Mouse (Mus musculus): ENCODE measurements around the gene 1700025G04Rik. TPM values are rescaled to one million over a fixed set of nuclear protein-coding genes. Genes with fewer than 3 reads are reported as not detected.

The 1700025G04Rik gene
- polyA plus RNA-seq, 1 experiment from 2014 or later: 27.7 TPM

- peaks cover under 1% of the 10 kb centered on the region; the same call in 1 of the 2 replicates for H3K4me1 ChIP-seq (replicated peaks)
- H3K9me3 ChIP-seq: peaks cover 4% of the 10 kb centered on the region
- H3K4me3 ChIP-seq: no peak overlapping the region
- no peak for DNase-seq (ENCODE audit: low spot score)
- H3K36me3 ChIP-seq: peaks cover 8% of the 10 kb centered on the region
- no peaks in the 10 kb centered on the region for H3K27me3 ChIP-seq (ENCODE audit: insufficient read depth, poor library complexity, severe bottlenecking)
- H3K27ac ChIP-seq: no peak overlapping the region
- WGBS: 92% methylated on average over 6 of the region's 6 CpGs
These were observed 69.1 kb downstream of the 1700025G04Rik start for GRCm38 (mm10) chr1:152020812-152021211.

- H3K4me3 ChIP-seq: no peak overlapping the region
- H3K4me1 ChIP-seq (replicated peaks): peaks cover 5% of the 10 kb centered on the region
- WGBS: 91% methylated on average over 5 of the region's 5 CpGs
- no peak for DNase-seq (ENCODE audit: low spot score)
- no peak overlapping the region for H3K27ac ChIP-seq
- H3K27me3 ChIP-seq (ENCODE audit: insufficient read depth, poor library complexity, severe bottlenecking): no peaks in the 10 kb centered on the region
- peaks cover 4% of the 10 kb centered on the region for H3K9me3 ChIP-seq
- H3K36me3 ChIP-seq: peaks cover 8% of the 10 kb centered on the region
These were observed 69.9 kb downstream of the 1700025G04Rik start for GRCm38 (mm10) chr1:152020070-152020469.

GRCm38 (mm10) chr1:152019196-152019595, 70.7 kb downstream of the 1700025G04Rik start:
- Histone ChIP-seq H3K4me1 (replicated peaks) (peaks cover 5% of the 10 kb centered on the region), H3K9me3 (peaks cover 4% of the 10 kb centered on the region), H3K36me3 (peaks cover 8% of the 10 kb centered on the region), H3K4me3 (no peak overlapping the region), H3K27me3 (ENCODE audit: insufficient read depth, poor library complexity, severe bottlenecking) (no peaks in the 10 kb centered on the region), H3K27ac (no peak overlapping the region)
- 74% methylated on average over 5 of the region's 5 CpGs for WGBS
- DNase-seq (ENCODE audit: low spot score): no peak

GRCm38 (mm10) chr1:152018322-152018721, 71.6 kb downstream of the 1700025G04Rik start:
- Histone ChIP-seq H3K27me3 (ENCODE audit: insufficient read depth, poor library complexity, severe bottlenecking) (no peaks in the 10 kb centered on the region), H3K4me3 (no peak overlapping the region), H3K4me1 (replicated peaks) (peaks cover 5% of the 10 kb centered on the region), H3K9me3 (peaks cover 4% of the 10 kb centered on the region), H3K36me3 (peaks cover 8% of the 10 kb centered on the region), H3K27ac (no peak overlapping the region)
- DNase-seq (ENCODE audit: low spot score): no peak
- WGBS: 90% methylated on average over 3 of the region's 3 CpGs

GRCm38 (mm10) chr1:152016663-152017062, 73.3 kb downstream of the 1700025G04Rik start:
- no peak overlapping the region for H3K27ac ChIP-seq
- no peak overlapping the region for H3K4me3 ChIP-seq
- no peaks in the 10 kb centered on the region for H3K27me3 ChIP-seq (ENCODE audit: insufficient read depth, poor library complexity, severe bottlenecking)
- DNase-seq (ENCODE audit: low spot score): no peak
- H3K4me1 ChIP-seq (replicated peaks): peaks cover 5% of the 10 kb centered on the region
- H3K9me3 ChIP-seq: no peaks in the 10 kb centered on the region
- H3K36me3 ChIP-seq: 0 out of 2 replicates have a peak, but pooled peaks cover 3% of the 10 kb centered on the region
- 95% methylated on average over 3 of the region's 3 CpGs for WGBS

- 86% methylated on average over 7 of the region's 7 CpGs for WGBS
- H3K36me3 ChIP-seq: no peaks in the 10 kb centered on the region
- DNase-seq (ENCODE audit: low spot score): no peak
- H3K4me1 ChIP-seq (replicated peaks): peaks cover 5% of the 10 kb centered on the region
- H3K9me3 ChIP-seq: no peaks in the 10 kb centered on the region
- no peak overlapping the region for H3K4me3 ChIP-seq
- no peaks in the 10 kb centered on the region for H3K27me3 ChIP-seq (ENCODE audit: insufficient read depth, poor library complexity, severe bottlenecking)
- no peak overlapping the region for H3K27ac ChIP-seq
These were observed 74.3 kb downstream of the 1700025G04Rik start for GRCm38 (mm10) chr1:152015555-152016125.

GRCm38 (mm10) chr1:152011741-152012140, 78.2 kb downstream of the 1700025G04Rik start:
- Histone ChIP-seq H3K36me3 (peaks cover 5% of the 10 kb centered on the region), H3K27ac (no peak overlapping the region), H3K4me3 (no peak overlapping the region), H3K9me3 (no peaks in the 10 kb centered on the region), H3K4me1 (replicated peaks) (peaks cover 23% of the 10 kb centered on the region), H3K27me3 (ENCODE audit: insufficient read depth, poor library complexity, severe bottlenecking) (no peaks in the 10 kb centered on the region)
- no peak for DNase-seq (ENCODE audit: low spot score)
- WGBS: 95% methylated on average over 5 of the region's 5 CpGs

- Histone ChIP-seq H3K4me3 (no peak overlapping the region), H3K27ac (no peak overlapping the region), H3K27me3 (ENCODE audit: insufficient read depth, poor library complexity, severe bottlenecking) (no peaks in the 10 kb centered on the region), H3K9me3 (no peaks in the 10 kb centered on the region), H3K36me3 (peaks cover 17% of the 10 kb centered on the region), H3K4me1 (replicated peaks) (peaks cover 18% of the 10 kb centered on the region)
- WGBS: 88% methylated on average over 13 of the region's 13 CpGs
- DNase-seq (ENCODE audit: low spot score): no peak
These were observed 79.5 kb downstream of the 1700025G04Rik start for GRCm38 (mm10) chr1:152010251-152010980.

GRCm38 (mm10) chr1:152008473-152008991, 81.4 kb downstream of the 1700025G04Rik start:
- DNase-seq (ENCODE audit: low spot score): no peak
- Histone ChIP-seq H3K4me1 (replicated peaks) (peaks cover 17% of the 10 kb centered on the region), H3K27ac (peak overlapping the region; percentile 47; the same call in 1 of the 2 replicates), H3K9me3 (no peaks in the 10 kb centered on the region), H3K27me3 (ENCODE audit: insufficient read depth, poor library complexity, severe bottlenecking) (no peaks in the 10 kb centered on the region), H3K36me3 (peaks cover 22% of the 10 kb centered on the region), H3K4me3 (no peak overlapping the region)
- WGBS: 65% methylated on average over 8 of the region's 8 CpGs

- Histone ChIP-seq H3K4me1 (replicated peaks) (peaks cover 17% of the 10 kb centered on the region), H3K27ac (no peak overlapping the region), H3K9me3 (no peaks in the 10 kb centered on the region), H3K36me3 (peaks cover 25% of the 10 kb centered on the region), H3K4me3 (no peak overlapping the region), H3K27me3 (ENCODE audit: insufficient read depth, poor library complexity, severe bottlenecking) (no peaks in the 10 kb centered on the region)
- WGBS: 94% methylated on average over 6 of the region's 6 CpGs
- DNase-seq (ENCODE audit: low spot score): no peak
These were observed 83.4 kb downstream of the 1700025G04Rik start for GRCm38 (mm10) chr1:152006529-152006928.

- Histone ChIP-seq H3K27ac (no peak overlapping the region), H3K4me3 (no peak overlapping the region), H3K9me3 (no peaks in the 10 kb centered on the region), H3K4me1 (replicated peaks) (peaks cover 12% of the 10 kb centered on the region), H3K27me3 (ENCODE audit: insufficient read depth, poor library complexity, severe bottlenecking) (no peaks in the 10 kb centered on the region), H3K36me3 (peaks cover 25% of the 10 kb centered on the region)
- no peak for DNase-seq (ENCODE audit: low spot score)
- 82% methylated on average over 6 of the region's 6 CpGs for WGBS
These were observed 85.4 kb downstream of the 1700025G04Rik start for GRCm38 (mm10) chr1:152004509-152004908.

- H3K4me3 ChIP-seq: no peak overlapping the region
- WGBS: 91% methylated on average over 5 of the region's 5 CpGs
- H3K27me3 ChIP-seq (ENCODE audit: insufficient read depth, poor library complexity, severe bottlenecking): no peaks in the 10 kb centered on the region
- no peak for DNase-seq (ENCODE audit: low spot score)
- H3K36me3 ChIP-seq: peaks cover 9% of the 10 kb centered on the region; the same call in 1 of the 2 replicates
- H3K27ac ChIP-seq: no peak overlapping the region
- H3K9me3 ChIP-seq: no peaks in the 10 kb centered on the region
- H3K4me1 ChIP-seq (replicated peaks): peaks cover 10% of the 10 kb centered on the region; the same call in 1 of the 2 replicates
These were observed 89.5 kb downstream of the 1700025G04Rik start for GRCm38 (mm10) chr1:152000461-152000860.

GRCm38 (mm10) chr1:151999424-151999842, 90.5 kb downstream of the 1700025G04Rik start:
- Histone ChIP-seq H3K9me3 (no peaks in the 10 kb centered on the region), H3K36me3 (0 out of 2 replicates have a peak, but pooled peaks cover 4% of the 10 kb centered on the region), H3K27me3 (ENCODE audit: insufficient read depth, poor library complexity, severe bottlenecking) (no peaks in the 10 kb centered on the region), H3K4me3 (no peak overlapping the region), H3K27ac (no peak overlapping the region), H3K4me1 (replicated peaks) (peaks cover 11% of the 10 kb centered on the region; the same call in 1 of the 2 replicates)
- 77% methylated on average over 7 of the region's 7 CpGs for WGBS
- no peak for DNase-seq (ENCODE audit: low spot score)

Data from hindbrain, embryonic 10.5 days (tissue).